Mouse (Mus musculus) myocyte (in vitro differentiated cells): Measurements from ENCODE around the gene Ube3b.
A peak's percentile ranks its signal among the peaks of the same experiment; 100 is the strongest.

Experiments used
- CEBPB ChIP-seq: IDR thresholded peaks from 2 replicates; pipeline ENCODE4 v1.6.1; 2011; ENCODE audit warnings: mild to moderate bottlenecking, moderate library complexity; ENCODE audit not compliant: poor library complexity, insufficient read depth, severe bottlenecking
- E2F4 ChIP-seq: IDR thresholded peaks from one replicate; pipeline ENCODE4 v1.6.1; 2011; ENCODE audit warnings: mild to moderate bottlenecking, control low read depth, moderate library complexity; ENCODE audit not compliant: insufficient read depth
- MAX ChIP-seq: IDR thresholded peaks from one replicate; pipeline ENCODE4 v1.6.1; 2011; ENCODE audit warnings: low read depth, mild to moderate bottlenecking, control low read depth
- MYOD1 ChIP-seq, 3 experiments: IDR thresholded peaks; one replicate each; pipeline ENCODE4 v1.6.1; 2011; ENCODE audit warnings: control low read depth in 2 of 3, low read depth in 2 of 3, mild to moderate bottlenecking in 2 of 3, moderate library complexity in 1 of 3; ENCODE audit not compliant: insufficient read length in 2 of 3, control insufficient read depth in 1 of 3
- MYOG ChIP-seq, 3 experiments: IDR thresholded peaks; one replicate each; pipeline ENCODE4 v1.6.1; 2011; ENCODE audit warnings: control low read depth in 2 of 3, low read depth in 2 of 3, mild to moderate bottlenecking in 2 of 3; ENCODE audit not compliant: insufficient read length in 2 of 3, control insufficient read depth in 1 of 3, insufficient read depth in 1 of 3
- POLR2A ChIP-seq: IDR thresholded peaks from one replicate; pipeline ENCODE4 v1.6.1; 2011; ENCODE audit warnings: low read depth, mild to moderate bottlenecking, control low read depth, moderate library complexity; ENCODE audit not compliant: insufficient read length
- POLR2AphosphoS2 ChIP-seq: IDR thresholded peaks from one replicate; pipeline ENCODE4 v1.6.1; 2011; ENCODE audit warnings: low read depth, control low read depth; ENCODE audit not compliant: insufficient read length
- SRF ChIP-seq: IDR thresholded peaks from one replicate; pipeline ENCODE4 v1.6.1; 2011; ENCODE audit warnings: low read depth; ENCODE audit not compliant: control insufficient read depth, insufficient read length
- TCF12 ChIP-seq: IDR thresholded peaks from one replicate; pipeline ENCODE4 v1.6.1; 2011; ENCODE audit warnings: mild to moderate bottlenecking, control low read depth; ENCODE audit not compliant: poor library complexity, insufficient read depth, severe bottlenecking
- USF1 ChIP-seq: IDR thresholded peaks from one replicate; pipeline ENCODE4 v1.6.1; 2011; ENCODE audit warnings: low read depth, mild to moderate bottlenecking, control low read depth, moderate library complexity

GRCm38 (mm10) chr5:114444368-114444692, 63.9 kb downstream of the Ube3b start:
- no peak for TF ChIP-seq TCF12
- TF ChIP-seq POLR2A, result peak; percentile 37
- no peak for TF ChIP-seq E2F4
- TF ChIP-seq CEBPB, result no peak
- no peak for TF ChIP-seq USF1
- TF ChIP-seq SRF, result no peak
- TF ChIP-seq MAX, result no peak
- TF ChIP-seq POLR2AphosphoS2, result no peak
- TF ChIP-seq MYOD1 (IDR thresholded peaks at IDR 0.05; ENCODE audit: control insufficient read depth in 1 of 3, insufficient read length in 2 of 3, low read depth in 2 of 3), result no peak
- TF ChIP-seq MYOG (IDR thresholded peaks at IDR 0.05; ENCODE audit: control insufficient read depth in 1 of 3, insufficient read depth in 1 of 3, insufficient read length in 2 of 3, low read depth in 2 of 3), result no peak
